Mouse (Mus musculus) intestine, embryonic 16.5 days (tissue): ENCODE measurements around the gene Gm10135. TPM values are rescaled to one million over a fixed set of nuclear protein-coding genes. Genes with fewer than 3 reads are reported as not detected.

Experiments
- polyA plus RNA-seq: library from polyadenylated mRNA; unstranded; fragments of >200 nt; fragmentation: Nextera tagmentation; extraction: Ambion mirVana; gene quantifications from 2 replicates; pipeline ENCODE4 v1.2.1, GENCODE M21; 2015

Gm10135 gene
- polyA plus RNA-seq, 1 experiment from 2014 or later = not detected

Other genes with a start within 250 kb of the Gm10135 start
- gene Txk, start 221.9 kb downstream of the Gm10135 start, polyA plus RNA-seq = 0.48 and 0.54 TPM in 2 replicates
- gene Tec, start 106.2 kb downstream of the Gm10135 start, polyA plus RNA-seq = 14.9 and 15.0 TPM in 2 replicates
- gene Slain2, start 60.4 kb downstream of the Gm10135 start, polyA plus RNA-seq = 7.8 and 9.1 TPM in 2 replicates
- gene Slc10a4, start 32.2 kb upstream of the Gm10135 start, polyA plus RNA-seq = 8.2 and 12.0 TPM in 2 replicates